Mouse (Mus musculus) telencephalon, adult 2 months (tissue): Measurements from ENCODE around the gene Mtmr11.

Experiments used
- DNase-seq: peaks from one replicate; pipeline ENCODE4 v3.0.0-alpha.2; 2011; ENCODE audit warnings: low read depth, low spot score

Mtmr11 gene

GRCm38 (mm10) chr3:96161869-96162840 is at the start of gene Mtmr11:
TSS of gene Mtmr11 (plus strand) at chr3:96162004.
- no peak for DNase-seq

GRCm38 (mm10) chr3:96113251-96113650 is 48.6 kb upstream of the Mtmr11 start:
- no peak for DNase-seq

DNA sequence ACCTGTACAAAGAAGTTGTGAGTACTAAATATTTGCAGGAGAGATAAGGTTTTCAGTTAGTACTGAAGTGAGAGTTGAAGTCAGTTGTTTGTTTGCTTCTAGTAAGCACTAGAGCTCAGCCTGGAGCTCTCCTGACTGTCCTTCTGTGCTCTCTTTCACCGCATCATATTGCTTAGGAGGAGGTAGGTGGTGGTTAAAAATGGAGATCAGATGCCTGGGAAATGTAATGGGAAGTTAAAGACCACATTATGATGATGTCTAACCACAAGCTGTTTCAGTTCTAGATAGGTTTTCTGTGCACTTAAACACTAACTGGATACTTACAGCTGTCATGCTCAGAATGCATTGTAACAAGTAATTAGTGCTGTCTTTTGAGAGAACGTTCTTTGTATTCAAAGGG is 43.7 kb upstream of the Mtmr11 start:
- peak; percentile 71 for DNase-seq

DNA sequence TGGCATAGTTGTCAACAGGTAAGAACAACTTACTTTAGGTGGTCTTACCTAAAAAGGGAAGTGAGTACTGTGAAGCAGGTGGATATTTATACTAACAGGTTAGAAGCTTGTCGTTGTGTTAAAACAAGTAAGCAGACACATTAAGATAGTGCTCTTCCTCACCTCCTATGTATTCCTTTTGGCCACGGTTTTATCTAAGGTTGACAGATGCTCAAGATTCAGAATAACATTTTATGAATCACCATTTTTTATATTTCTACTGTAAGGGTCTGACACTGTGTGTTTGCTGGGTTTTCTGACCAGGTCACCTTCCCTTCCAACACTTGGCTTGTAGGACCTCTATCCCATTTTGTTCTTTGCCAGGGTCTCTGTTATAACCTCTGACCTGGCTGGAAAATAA is 43.1 kb upstream of the Mtmr11 start:
- no peak for DNase-seq

DNA sequence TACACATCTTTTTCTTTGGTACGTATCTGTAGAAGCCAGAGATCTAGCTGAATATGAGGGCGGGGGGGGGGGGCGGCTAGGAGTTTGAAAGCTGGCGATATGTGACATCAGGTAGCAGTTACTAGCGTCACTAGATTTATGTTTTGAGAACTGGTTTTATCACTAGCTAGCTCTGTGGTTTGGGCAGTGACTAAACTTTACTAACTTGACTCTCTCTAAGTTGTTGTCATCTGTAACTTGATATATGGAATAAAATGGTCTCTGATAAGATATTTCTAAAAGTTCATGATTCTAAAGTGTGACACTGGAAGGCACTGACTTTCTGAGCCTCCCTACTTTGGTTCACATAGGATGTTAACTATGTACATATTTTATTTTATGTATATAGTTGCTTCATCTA is 37.6 kb upstream of the Mtmr11 start:
- DNase-seq = no peak

- DNase-seq = no peak
These were observed 33.7 kb upstream of the Mtmr11 start for GRCm38 (mm10) chr3:96128128-96128527.

DNA sequence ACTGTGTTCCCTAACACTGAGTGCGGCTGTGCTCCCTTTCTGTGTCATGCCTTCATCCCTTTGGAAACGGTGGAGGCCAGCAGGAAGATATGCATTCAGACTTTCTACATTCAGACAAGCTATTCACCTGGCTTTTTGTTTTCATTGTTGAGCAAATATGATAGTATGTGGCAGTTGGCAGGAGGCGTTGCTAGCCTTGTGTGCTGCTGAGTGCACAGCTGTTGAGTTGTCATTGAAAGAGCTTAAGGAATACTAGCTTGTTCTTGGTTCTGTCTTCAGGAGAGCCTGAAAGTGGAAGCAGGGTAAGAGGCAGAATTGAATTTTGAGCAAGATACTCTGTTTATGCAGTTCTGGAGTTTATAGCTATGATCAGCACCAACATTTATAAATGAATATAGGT is 29.3 kb upstream of the Mtmr11 start:
- DNase-seq = no peak

GRCm38 (mm10) chr3:96133327-96133905 is 28.4 kb upstream of the Mtmr11 start:
- no peak for DNase-seq

DNA sequence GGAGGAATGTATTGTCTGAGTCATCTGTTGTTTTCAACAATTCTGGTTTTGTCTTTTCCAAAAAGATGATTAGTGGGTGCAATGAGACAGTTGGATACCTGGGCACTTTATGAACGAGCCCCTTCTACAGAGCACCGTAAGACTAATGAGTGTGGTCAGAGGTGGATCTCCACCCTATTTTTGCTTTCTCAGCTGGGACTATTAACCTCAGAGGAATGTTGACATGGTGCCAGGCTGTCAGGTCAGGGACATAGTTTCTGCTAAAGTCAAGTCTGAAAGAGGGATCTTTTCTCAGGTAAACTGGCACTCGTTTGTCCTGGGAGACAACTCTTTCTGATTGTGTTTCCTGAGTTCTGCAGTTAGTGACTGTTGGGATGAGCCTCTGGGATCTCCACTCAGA is 26.8 kb upstream of the Mtmr11 start:
- no peak for DNase-seq

DNA sequence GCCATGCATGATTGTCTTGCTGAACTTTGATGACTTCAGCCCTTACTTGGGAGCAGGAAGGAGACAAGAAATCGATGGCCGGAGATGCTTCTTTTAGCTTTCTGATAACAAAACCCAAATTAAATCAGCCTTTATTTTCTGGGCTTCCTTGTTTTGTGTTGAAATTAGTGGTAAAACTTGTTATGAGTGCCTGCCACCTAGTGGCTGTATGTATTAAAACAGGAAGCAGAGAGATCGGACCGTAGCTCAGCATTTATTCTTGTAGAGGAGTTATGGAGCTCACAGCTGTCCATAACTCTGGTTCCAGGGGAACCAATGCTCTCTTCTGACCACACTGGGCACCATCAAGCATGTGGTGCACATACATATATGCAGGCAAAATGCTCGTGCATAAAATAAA is 13.9 kb upstream of the Mtmr11 start:
- DNase-seq = peak; percentile 57

- no peak for DNase-seq
These were observed 10.0 kb upstream of the Mtmr11 start for GRCm38 (mm10) chr3:96151836-96152235.

DNA sequence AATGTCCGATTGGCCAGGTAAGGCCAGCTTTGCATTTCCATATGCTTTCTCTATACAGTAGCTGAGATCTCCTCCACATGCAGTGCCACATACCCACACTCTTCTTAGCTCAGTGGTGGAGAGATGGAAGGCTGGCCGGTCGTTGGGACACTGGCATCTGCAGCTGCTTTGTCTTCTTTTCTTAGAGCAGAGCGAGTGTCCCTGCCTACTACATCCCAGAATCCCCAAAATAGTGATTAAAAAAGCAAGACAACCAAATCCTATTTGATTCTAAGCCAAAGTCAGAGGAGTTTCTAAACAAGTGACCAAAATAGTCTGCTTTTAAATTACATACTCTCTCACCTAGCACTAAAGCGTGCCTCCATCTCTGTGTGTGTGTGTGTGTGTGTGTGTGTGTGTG is 9.2 kb upstream of the Mtmr11 start:
- peak; percentile 60 for DNase-seq

GRCm38 (mm10) chr3:96155501-96155900 is 6.3 kb upstream of the Mtmr11 start:
- DNase-seq = no peak

DNA sequence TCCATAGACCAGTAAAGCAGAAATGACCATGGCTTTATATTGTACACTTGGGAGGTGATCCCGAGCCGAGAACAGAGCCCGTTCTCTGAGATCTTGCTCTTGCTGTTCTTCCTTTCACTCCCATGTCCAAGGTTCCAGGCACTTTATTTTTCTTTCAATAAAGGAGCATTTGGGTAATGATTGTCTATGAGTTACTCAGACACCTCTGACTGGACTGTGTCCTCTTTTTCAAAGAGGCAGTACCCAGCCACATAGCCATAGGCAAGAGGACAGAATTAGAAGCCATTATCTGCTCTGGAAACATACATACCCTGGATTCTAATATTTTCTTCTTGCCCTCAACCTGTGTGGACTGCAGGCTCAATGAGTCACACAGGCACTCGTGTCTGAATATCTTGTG is 2.0 kb upstream of the Mtmr11 start:
- DNase-seq = no peak

GRCm38 (mm10) chr3:96160222-96160802 is 1.5 kb upstream of the Mtmr11 start:
- DNase-seq = peak; percentile 79

GRCm38 (mm10) chr3:96160803-96161516 is 844 bp upstream of the Mtmr11 start:
- no peak for DNase-seq

- no peak for DNase-seq
These were observed 1.2 kb downstream of the Mtmr11 start for GRCm38 (mm10) chr3:96163040-96163439.

DNA sequence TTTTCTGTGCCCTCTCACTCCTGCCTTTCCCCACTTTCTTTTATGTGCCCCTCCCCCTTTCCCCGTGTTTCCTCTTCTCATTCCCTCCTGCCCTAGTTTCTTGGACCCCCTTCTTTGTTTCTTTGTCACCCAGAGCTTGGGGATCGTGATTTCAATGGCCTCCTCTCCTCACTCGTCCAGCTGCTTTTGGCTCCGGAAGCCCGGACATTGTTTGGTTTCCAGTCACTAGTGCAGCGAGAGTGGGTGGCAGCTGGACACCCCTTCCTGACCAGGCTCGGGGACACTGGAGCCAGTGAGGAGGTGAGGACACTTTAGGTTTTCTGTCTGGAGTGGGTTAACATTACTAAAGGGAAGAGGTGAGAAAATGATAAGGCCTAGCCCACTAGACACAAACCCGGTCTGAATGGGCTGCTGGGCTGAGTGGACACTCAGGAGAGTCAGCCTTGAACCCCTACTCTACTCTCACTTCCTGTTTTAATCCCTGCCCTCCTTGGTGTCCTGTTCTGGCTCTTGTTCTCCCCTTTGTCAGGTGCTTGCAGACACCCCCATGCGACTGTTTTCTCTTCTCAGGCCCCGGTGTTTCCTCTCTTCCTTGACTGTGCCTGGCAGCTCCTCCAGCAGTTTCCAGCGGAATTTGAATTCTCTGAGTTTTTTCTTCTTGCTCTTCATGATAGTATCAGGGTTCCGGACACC is 6.8 kb downstream of the Mtmr11 start:
- no peak for DNase-seq

- DNase-seq = no peak
These were observed 8.5 kb downstream of the Mtmr11 start for GRCm38 (mm10) chr3:96170276-96170675.

GRCm38 (mm10) chr3:96170976-96171545 is 9.3 kb downstream of the Mtmr11 start:
- no peak for DNase-seq

DNA sequence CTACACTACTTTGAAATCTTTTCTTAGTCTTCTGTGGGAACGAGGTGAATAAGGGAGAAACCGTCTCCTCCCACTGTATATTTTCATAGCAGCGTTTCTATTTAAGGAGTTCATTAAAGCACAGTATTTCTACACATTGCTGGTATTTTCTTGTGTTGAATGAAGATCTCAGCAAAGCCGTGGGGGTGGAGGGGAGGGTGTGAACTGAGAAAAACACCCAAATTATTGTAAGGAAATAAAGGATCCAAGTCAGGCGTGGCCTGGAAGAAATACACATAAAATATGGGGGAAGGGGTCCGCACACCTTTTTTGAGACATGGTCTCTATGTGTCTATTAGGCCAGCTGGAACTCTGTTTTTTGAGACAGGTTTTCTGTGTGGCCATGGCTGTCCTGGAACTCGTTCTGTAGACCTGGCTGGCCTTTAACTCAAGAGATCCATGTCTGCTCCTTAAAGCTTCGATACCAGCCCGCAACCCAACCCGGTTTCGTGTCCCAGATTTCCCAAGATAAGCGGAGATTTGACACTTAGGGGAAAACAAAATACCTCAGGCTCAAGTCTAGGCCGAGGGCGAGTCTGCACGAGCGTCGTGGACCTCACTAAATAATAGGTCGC is 9.9 kb downstream of the Mtmr11 start:
- DNase-seq = peak; percentile 60
